Mouse (Mus musculus): ENCODE measurements at regions not wholly inside any gene's neighbourhood (a gene's known extent, or its start where the extent isn't known, plus 50 kb on each side); places are given as distances from the start of the nearest gene placed in this dataset.

DNA sequence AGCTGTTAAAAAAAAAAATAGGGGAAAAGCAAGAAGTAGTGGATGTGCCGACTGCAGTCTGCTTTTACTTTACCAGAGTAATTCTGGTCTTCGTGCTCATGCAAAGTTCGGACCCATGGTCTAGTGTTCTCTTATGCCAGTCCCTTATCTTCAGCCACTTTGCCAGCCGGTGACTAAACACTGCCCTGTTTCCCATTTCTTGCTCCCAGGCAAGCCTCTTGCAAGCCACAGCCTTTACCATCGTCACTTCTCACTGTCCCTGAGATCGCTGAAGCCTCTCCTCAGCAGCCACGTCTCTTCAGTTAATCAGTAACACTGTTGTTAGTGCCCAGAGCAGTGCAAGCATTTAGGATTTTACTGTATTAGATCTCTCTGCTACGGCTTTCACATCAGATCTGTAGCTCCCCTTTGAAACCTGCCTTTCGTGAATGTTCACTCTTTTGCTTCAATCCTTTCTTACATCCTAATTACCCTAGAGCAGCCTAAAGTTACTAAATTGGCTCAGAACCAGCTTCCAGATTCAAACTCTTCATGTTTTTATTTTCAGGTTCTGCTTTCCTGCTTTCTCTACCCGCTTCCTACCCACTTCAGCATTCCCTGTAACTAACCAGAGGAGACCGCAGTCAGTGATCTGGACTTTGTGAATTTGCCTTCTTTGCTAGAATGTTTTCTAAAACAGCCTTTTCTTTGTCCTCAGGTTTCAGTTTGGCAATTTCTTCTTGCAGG lies 184.5 kb upstream of the Emcn start:
- Histone ChIP-seq H3K27ac (replicated peaks; ENCODE audit: low read depth, low read length) (peak overlapping the region; percentile 58), H3K4me2 (ENCODE audit: low read depth, low read length) (peak overlapping the region; percentile 28), H3K36me3 (ENCODE audit: control insufficient read depth, insufficient read depth, low read length) (no peaks in the 10 kb centered on the region), H3K4me3 (ENCODE audit: low read depth, low read length) (peak overlapping the region; percentile 17; the same call in 1 of the 2 replicates), H3K27me3 (replicated peaks; ENCODE audit: control insufficient read depth, insufficient read depth, low read length) (no peaks in the 10 kb centered on the region), H3K4me1 (ENCODE audit: control insufficient read depth, insufficient read depth, low read length) (0 out of 2 replicates have a peak, but pooled peaks cover 3% of the 10 kb centered on the region), H3K9me3 (ENCODE audit: control insufficient read depth, low read length) (no peaks in the 10 kb centered on the region), H3K9ac (ENCODE audit: low read depth, low read length) (peak overlapping the region; percentile 50; the same call in 1 of the 2 replicates)
- DNase-seq (ENCODE audit: low spot score): peak; percentile 52
- 49% methylated on average over 11 of the region's 11 CpGs for WGBS
- ATAC-seq (ENCODE audit: low read depth): peak; percentile 50; the same call in 1 of the 2 replicates

DNA sequence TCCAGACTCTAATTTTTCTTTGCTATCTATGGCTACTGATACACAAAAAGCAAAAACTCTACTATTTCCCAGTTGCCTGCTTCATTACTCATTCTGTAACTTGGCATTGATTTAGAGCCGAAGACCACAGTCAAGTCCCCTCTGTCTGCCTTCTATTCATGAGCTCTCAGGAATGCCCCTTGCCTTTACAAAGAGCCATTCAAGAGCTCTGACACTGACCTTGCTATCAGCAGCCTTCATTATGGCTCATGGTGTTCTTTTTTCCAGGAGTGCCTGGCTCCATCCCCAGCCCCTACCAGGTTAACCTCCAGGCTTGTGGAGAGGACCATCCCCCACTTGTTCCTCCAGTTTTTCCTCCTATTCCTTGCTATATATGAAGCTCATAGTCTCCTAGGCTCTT lies 151.8 kb upstream of the Emcn start:
- ATAC-seq (ENCODE audit: low read depth) (no peak), DNase-seq (ENCODE audit: low spot score) (no peak)
- Histone ChIP-seq H3K4me1 (ENCODE audit: control insufficient read depth, insufficient read depth, low read length) (no peaks in the 10 kb centered on the region), H3K27ac (replicated peaks; ENCODE audit: low read depth, low read length) (no peak overlapping the region), H3K27me3 (replicated peaks; ENCODE audit: control insufficient read depth, insufficient read depth, low read length) (no peaks in the 10 kb centered on the region), H3K9me3 (ENCODE audit: control insufficient read depth, low read length) (no peaks in the 10 kb centered on the region), H3K4me2 (ENCODE audit: low read depth, low read length) (no peak overlapping the region), H3K36me3 (ENCODE audit: control insufficient read depth, insufficient read depth, low read length) (no peaks in the 10 kb centered on the region), H3K4me3 (ENCODE audit: low read depth, low read length) (no peak overlapping the region), H3K9ac (ENCODE audit: low read depth, low read length) (no peak overlapping the region)
- 70% methylated on average over 1 of the region's 1 CpGs for WGBS

DNA sequence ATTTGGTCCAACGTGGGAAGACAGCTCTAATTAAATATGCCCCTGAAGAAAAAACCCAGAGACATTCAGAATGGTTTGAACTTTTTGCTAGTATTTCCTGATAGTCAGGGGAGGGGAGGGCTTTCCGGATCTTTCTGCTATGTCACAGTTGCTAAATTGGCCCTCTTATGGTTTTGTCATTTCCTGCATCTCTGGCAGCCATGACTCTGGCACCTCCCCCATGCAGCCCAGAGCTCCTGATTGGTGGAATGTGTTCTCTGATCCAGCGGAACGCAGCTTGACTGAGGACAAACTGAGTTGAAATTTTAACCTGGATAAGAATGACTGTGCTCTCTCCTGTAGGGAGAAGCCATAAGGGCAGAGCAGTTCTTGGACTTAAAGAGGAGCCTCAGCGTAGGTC lies 150.4 kb upstream of the Emcn start:
- 60% methylated on average over 5 of the region's 5 CpGs for WGBS
- DNase-seq (ENCODE audit: low spot score) (no peak), ATAC-seq (ENCODE audit: low read depth) (no peak)
- no peaks in the 10 kb centered on the region for H3K27me3 ChIP-seq (replicated peaks; ENCODE audit: control insufficient read depth, insufficient read depth, low read length)
- H3K9ac ChIP-seq (ENCODE audit: low read depth, low read length): no peak overlapping the region
- no peaks in the 10 kb centered on the region for H3K36me3 ChIP-seq (ENCODE audit: control insufficient read depth, insufficient read depth, low read length)
- no peak overlapping the region for H3K4me2 ChIP-seq (ENCODE audit: low read depth, low read length)
- H3K27ac ChIP-seq (replicated peaks; ENCODE audit: low read depth, low read length): no peak overlapping the region
- H3K9me3 ChIP-seq (ENCODE audit: control insufficient read depth, low read length): no peaks in the 10 kb centered on the region
- no peak overlapping the region for H3K4me3 ChIP-seq (ENCODE audit: low read depth, low read length)
- H3K4me1 ChIP-seq (ENCODE audit: control insufficient read depth, insufficient read depth, low read length): no peaks in the 10 kb centered on the region

DNA sequence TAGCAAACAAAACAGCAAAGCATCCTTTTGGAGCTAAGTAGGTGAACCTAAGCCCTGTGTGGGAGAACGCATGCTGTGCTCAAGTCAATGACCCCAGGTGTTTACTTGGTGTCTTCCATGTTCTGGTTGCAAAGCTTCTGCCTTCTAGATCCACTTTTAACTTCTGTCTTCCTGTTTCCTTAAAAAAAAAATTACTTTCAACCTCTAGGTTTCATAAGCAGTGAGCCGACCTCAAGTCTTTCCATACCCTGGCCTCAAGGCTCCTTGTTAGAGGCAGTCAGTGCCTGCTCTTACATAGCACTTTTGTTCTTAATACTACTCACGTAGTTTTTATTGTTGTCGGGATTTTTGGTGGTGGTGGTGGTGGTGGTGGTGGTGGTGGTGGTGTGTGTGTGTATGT lies 149.9 kb upstream of the Emcn start:
- no peaks in the 10 kb centered on the region for H3K36me3 ChIP-seq (ENCODE audit: control insufficient read depth, insufficient read depth, low read length)
- no peaks in the 10 kb centered on the region for H3K4me1 ChIP-seq (ENCODE audit: control insufficient read depth, insufficient read depth, low read length)
- ATAC-seq (ENCODE audit: low read depth) (no peak), DNase-seq (ENCODE audit: low spot score) (no peak)
- no peaks in the 10 kb centered on the region for H3K27me3 ChIP-seq (replicated peaks; ENCODE audit: control insufficient read depth, insufficient read depth, low read length)
- WGBS: 88% methylated on average over 4 of the region's 4 CpGs
- no peaks in the 10 kb centered on the region for H3K9me3 ChIP-seq (ENCODE audit: control insufficient read depth, low read length)
- H3K9ac ChIP-seq (ENCODE audit: low read depth, low read length): no peak overlapping the region
- no peak overlapping the region for H3K4me3 ChIP-seq (ENCODE audit: low read depth, low read length)
- no peak overlapping the region for H3K4me2 ChIP-seq (ENCODE audit: low read depth, low read length)
- no peak overlapping the region for H3K27ac ChIP-seq (replicated peaks; ENCODE audit: low read depth, low read length)

DNA sequence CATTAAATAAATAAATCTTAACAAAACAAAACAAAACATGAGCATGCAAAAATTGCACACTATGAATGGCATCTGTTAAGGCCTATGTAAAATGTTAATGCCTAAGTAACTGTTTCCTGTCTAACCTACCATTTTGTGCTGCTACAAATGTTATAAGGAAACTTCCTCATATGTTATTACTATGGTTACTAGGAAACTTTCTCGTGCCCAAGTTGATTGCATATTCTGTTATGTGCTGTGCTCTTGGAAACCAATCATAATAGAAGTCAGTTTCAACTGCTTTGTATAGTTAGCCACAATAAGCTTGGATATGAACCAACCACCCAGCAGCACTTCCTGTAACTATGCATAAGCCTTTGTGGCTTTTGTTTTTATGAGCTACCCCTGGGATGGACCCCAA lies 147.0 kb upstream of the Emcn start:
- Histone ChIP-seq H3K4me3 (ENCODE audit: low read depth, low read length) (no peak overlapping the region), H3K36me3 (ENCODE audit: control insufficient read depth, insufficient read depth, low read length) (no peaks in the 10 kb centered on the region), H3K4me2 (ENCODE audit: low read depth, low read length) (no peak overlapping the region), H3K27me3 (replicated peaks; ENCODE audit: control insufficient read depth, insufficient read depth, low read length) (no peaks in the 10 kb centered on the region), H3K9ac (ENCODE audit: low read depth, low read length) (no peak overlapping the region), H3K9me3 (ENCODE audit: control insufficient read depth, low read length) (no peaks in the 10 kb centered on the region), H3K27ac (replicated peaks; ENCODE audit: low read depth, low read length) (no peak overlapping the region), H3K4me1 (ENCODE audit: control insufficient read depth, insufficient read depth, low read length) (no peaks in the 10 kb centered on the region)
- ATAC-seq (ENCODE audit: low read depth): no peak
- 81% methylated on average over 1 of the region's 1 CpGs for WGBS
- DNase-seq (ENCODE audit: low spot score): no peak

DNA sequence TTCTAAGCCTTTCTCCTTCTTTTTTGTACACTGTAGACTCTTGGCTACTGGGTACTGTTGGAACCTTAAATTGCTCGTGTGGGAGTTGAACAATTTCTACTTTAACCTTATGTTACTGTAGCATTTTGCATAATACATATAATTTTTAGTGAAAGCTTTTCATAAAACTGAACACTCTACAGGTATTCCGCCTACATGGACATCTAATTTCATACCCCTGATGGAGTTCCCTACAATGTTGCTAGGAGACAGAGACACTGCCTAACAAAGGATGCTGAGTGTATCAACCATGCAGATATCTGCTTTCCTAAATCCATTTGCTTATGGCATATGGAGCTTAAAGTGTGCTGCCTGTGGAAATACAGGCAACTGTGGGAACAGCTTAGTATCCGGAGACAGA lies 129.2 kb upstream of the Emcn start:
- H3K4me3 ChIP-seq (ENCODE audit: low read depth, low read length): no peak overlapping the region
- H3K4me2 ChIP-seq (ENCODE audit: low read depth, low read length): no peak overlapping the region
- H3K4me1 ChIP-seq (ENCODE audit: control insufficient read depth, insufficient read depth, low read length): no peaks in the 10 kb centered on the region
- DNase-seq (ENCODE audit: low spot score): no peak
- WGBS: 77% methylated on average over 3 of the region's 3 CpGs
- H3K27ac ChIP-seq (replicated peaks; ENCODE audit: low read depth, low read length): no peak overlapping the region
- no peaks in the 10 kb centered on the region for H3K36me3 ChIP-seq (ENCODE audit: control insufficient read depth, insufficient read depth, low read length)
- no peaks in the 10 kb centered on the region for H3K9me3 ChIP-seq (ENCODE audit: control insufficient read depth, low read length)
- no peaks in the 10 kb centered on the region for H3K27me3 ChIP-seq (replicated peaks; ENCODE audit: control insufficient read depth, insufficient read depth, low read length)
- no peak for ATAC-seq (ENCODE audit: low read depth)
- no peak overlapping the region for H3K9ac ChIP-seq (ENCODE audit: low read depth, low read length)

DNA sequence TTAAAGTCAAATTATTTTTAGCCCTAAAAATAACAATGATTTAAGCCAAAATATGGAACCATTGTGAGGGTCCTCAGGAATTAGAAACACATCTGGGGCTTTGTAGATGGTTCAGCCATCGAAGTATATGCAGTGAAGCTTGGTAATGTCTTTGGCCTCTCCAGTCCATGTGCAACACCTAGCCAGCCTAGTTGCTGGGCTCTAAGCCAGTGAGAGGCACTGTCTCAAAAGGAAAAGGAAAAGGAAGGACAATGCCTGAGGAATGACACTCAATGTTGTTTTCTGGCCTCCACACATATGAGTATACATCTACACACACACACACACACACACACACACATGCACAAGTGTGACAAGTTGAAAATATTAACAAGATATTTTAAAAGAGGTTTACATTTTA lies 124.8 kb upstream of the Emcn start:
- no peak overlapping the region for H3K4me3 ChIP-seq (ENCODE audit: low read depth, low read length)
- no peaks in the 10 kb centered on the region for H3K9me3 ChIP-seq (ENCODE audit: control insufficient read depth, low read length)
- no peak overlapping the region for H3K9ac ChIP-seq (ENCODE audit: low read depth, low read length)
- no peak overlapping the region for H3K4me2 ChIP-seq (ENCODE audit: low read depth, low read length)
- H3K4me1 ChIP-seq (ENCODE audit: control insufficient read depth, insufficient read depth, low read length): no peaks in the 10 kb centered on the region
- H3K36me3 ChIP-seq (ENCODE audit: control insufficient read depth, insufficient read depth, low read length): no peaks in the 10 kb centered on the region
- no peak for DNase-seq (ENCODE audit: low spot score)
- H3K27me3 ChIP-seq (replicated peaks; ENCODE audit: control insufficient read depth, insufficient read depth, low read length): no peaks in the 10 kb centered on the region
- no peak for ATAC-seq (ENCODE audit: low read depth)
- H3K27ac ChIP-seq (replicated peaks; ENCODE audit: low read depth, low read length): no peak overlapping the region
- WGBS: 90% methylated on average over 1 of the region's 1 CpGs

DNA sequence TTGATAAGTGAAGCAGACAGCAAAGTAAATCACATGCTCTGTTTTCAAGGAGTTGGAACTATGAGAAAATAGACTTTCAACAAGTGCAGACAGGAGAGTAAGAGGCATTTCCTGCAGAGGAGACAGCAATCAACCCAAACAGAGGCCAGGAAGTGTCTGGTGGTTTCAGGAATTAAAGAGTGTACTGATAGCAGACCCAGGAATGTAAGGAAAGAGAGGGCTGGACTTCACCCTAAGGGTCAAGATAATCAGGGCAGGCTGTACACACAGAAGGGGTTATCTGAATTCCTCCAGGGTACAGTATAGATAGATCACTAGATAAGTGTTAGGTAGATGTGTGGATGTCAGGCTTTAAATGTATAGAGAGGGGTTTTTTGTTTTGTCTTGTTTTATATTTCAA lies 123.6 kb upstream of the Emcn start:
- H3K4me3 ChIP-seq (ENCODE audit: low read depth, low read length): no peak overlapping the region
- H3K9ac ChIP-seq (ENCODE audit: low read depth, low read length): no peak overlapping the region
- DNase-seq (ENCODE audit: low spot score): no peak
- no peaks in the 10 kb centered on the region for H3K27me3 ChIP-seq (replicated peaks; ENCODE audit: control insufficient read depth, insufficient read depth, low read length)
- H3K27ac ChIP-seq (replicated peaks; ENCODE audit: low read depth, low read length): no peak overlapping the region
- no peak overlapping the region for H3K4me2 ChIP-seq (ENCODE audit: low read depth, low read length)
- no peaks in the 10 kb centered on the region for H3K9me3 ChIP-seq (ENCODE audit: control insufficient read depth, low read length)
- ATAC-seq (ENCODE audit: low read depth): no peak
- no peaks in the 10 kb centered on the region for H3K4me1 ChIP-seq (ENCODE audit: control insufficient read depth, insufficient read depth, low read length)
- H3K36me3 ChIP-seq (ENCODE audit: control insufficient read depth, insufficient read depth, low read length): no peaks in the 10 kb centered on the region

DNA sequence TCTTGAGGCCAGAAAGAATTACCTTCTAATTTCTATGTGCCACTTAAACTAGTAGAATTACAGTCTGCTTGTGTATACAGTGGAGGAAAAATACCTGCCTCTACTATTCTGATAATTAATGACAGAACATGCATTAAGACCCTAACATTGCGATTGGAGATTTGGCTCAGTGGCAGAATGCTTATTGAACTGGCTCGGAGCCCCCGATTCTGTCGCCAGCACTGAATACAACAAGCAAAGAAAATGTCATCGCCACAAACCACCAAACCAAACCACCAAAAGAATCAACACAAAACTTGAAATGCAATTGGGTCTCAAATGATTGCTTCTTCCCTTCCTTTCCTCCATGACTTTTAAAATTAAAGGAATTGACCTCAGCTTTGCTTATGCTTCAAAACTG lies 122.9 kb upstream of the Emcn start:
- Histone ChIP-seq H3K9ac (ENCODE audit: low read depth, low read length) (no peak overlapping the region), H3K4me3 (ENCODE audit: low read depth, low read length) (no peak overlapping the region), H3K27me3 (replicated peaks; ENCODE audit: control insufficient read depth, insufficient read depth, low read length) (no peaks in the 10 kb centered on the region), H3K4me1 (ENCODE audit: control insufficient read depth, insufficient read depth, low read length) (no peaks in the 10 kb centered on the region), H3K9me3 (ENCODE audit: control insufficient read depth, low read length) (no peaks in the 10 kb centered on the region), H3K4me2 (ENCODE audit: low read depth, low read length) (no peak overlapping the region), H3K27ac (replicated peaks; ENCODE audit: low read depth, low read length) (no peak overlapping the region), H3K36me3 (ENCODE audit: control insufficient read depth, insufficient read depth, low read length) (no peaks in the 10 kb centered on the region)
- WGBS: 82% methylated on average over 5 of the region's 5 CpGs
- DNase-seq (ENCODE audit: low spot score) (no peak), ATAC-seq (ENCODE audit: low read depth) (no peak)
